Mouse (Mus musculus) skeletal muscle tissue, adult 2 months (tissue): ENCODE data around the gene Cwc15.

Source experiments
- DNase-seq: peaks from one replicate; pipeline ENCODE4 v3.0.0-alpha.2; 2012; ENCODE audit warnings: low read depth, low spot score

Cwc15 gene

GRCm38 (mm10) chr9:14547584-14548365, 47.4 kb downstream of the Cwc15 start:
- DNase-seq, result peak; percentile 88

GRCm38 (mm10) chr9:14548366-14548761, 47.9 kb downstream of the Cwc15 start:
- peak; percentile 23 for DNase-seq

- DNase-seq, result no peak
These were observed 57.9 kb downstream of the Cwc15 start for GRCm38 (mm10) chr9:14558332-14558731.

- DNase-seq, result no peak
These were observed 59.0 kb downstream of the Cwc15 start for GRCm38 (mm10) chr9:14559430-14559829.

- DNase-seq, result no peak
These were observed 59.6 kb downstream of the Cwc15 start for GRCm38 (mm10) chr9:14559996-14560395.
